Comparison of ENCODE assay signal across 12 mouse cellular contexts in genomic region chr11:66882224-66883040, GRCm38 (mm10). TPM values are rescaled to one million over a fixed set of nuclear protein-coding genes. Genes with fewer than 3 reads are reported as not detected.
A peak's percentile ranks its signal among the peaks of the same experiment; 100 is the strongest.
DNase-seq lines count a peak whose midpoint lies in the region; ATAC-seq lines count a peak whose summit lies in the region.
"Had no signal": no experiment of that assay in that cellular context is flagged by ENCODE, and none has a peak within 500 bp of the region (broad histone marks: within the 10 kb centered on the region; RNA-seq: fewer than 3 reads in every experiment).

No protein-coding gene starts in this region.

- H3K9me3 ChIP-seq in forebrain, embryonic 16.5 days (ENCODE audit: control insufficient read depth, low read length) = no peaks in the 10 kb centered on the region
- no peaks in the 10 kb centered on the region for H3K9me3 ChIP-seq in forebrain, embryonic 10.5 days
- no peaks in the 10 kb centered on the region for H3K9me3 ChIP-seq in neural tube, embryonic 14.5 days (ENCODE audit: control insufficient read depth, low read length)
- no peaks in the 10 kb centered on the region for H3K9me3 ChIP-seq in limb, embryonic 15.5 days
- H3K9me3 ChIP-seq: embryonic facial prominence, embryonic 12.5 days had no signal

- no peak overlapping the region for H3K4me2 ChIP-seq in forebrain, embryonic 16.5 days (ENCODE audit: low read length)
- H3K4me2 ChIP-seq in neural tube, embryonic 14.5 days (ENCODE audit: low read depth, low read length) = no peak overlapping the region
- H3K4me2 ChIP-seq in limb, embryonic 15.5 days = no peak overlapping the region
- H3K4me2 ChIP-seq: embryonic facial prominence, embryonic 12.5 days had no signal

- no peaks in the 10 kb centered on the region for H3K36me3 ChIP-seq in forebrain, embryonic 16.5 days (ENCODE audit: control insufficient read depth, insufficient read depth)
- H3K36me3 ChIP-seq in forebrain, embryonic 10.5 days (replicated peaks) = no peaks in the 10 kb centered on the region
- H3K36me3 ChIP-seq in neural tube, embryonic 14.5 days (ENCODE audit: control insufficient read depth, insufficient read depth, low read length) = no peaks in the 10 kb centered on the region
- no peaks in the 10 kb centered on the region for H3K36me3 ChIP-seq in limb, embryonic 15.5 days
- H3K36me3 ChIP-seq: embryonic facial prominence, embryonic 12.5 days had no signal

- H3K27ac ChIP-seq in forebrain, embryonic 16.5 days (ENCODE audit: low read length) = peak overlapping the region; percentile 44
- H3K27ac ChIP-seq in forebrain, embryonic 10.5 days = no peak overlapping the region
- 0 out of 2 replicates have a peak overlapping the region, but pooled peaks have one; percentile 55 for H3K27ac ChIP-seq in neural tube, embryonic 14.5 days (ENCODE audit: low read depth, low read length)
- H3K27ac ChIP-seq in limb, embryonic 15.5 days = peak overlapping the region; percentile 78
- H3K27ac ChIP-seq: embryonic facial prominence, embryonic 12.5 days had no signal

- no peak for DNase-seq in forebrain, embryonic 10.5 days (ENCODE audit: extremely low spot score, low spot score)
- DNase-seq in neural tube, embryonic 10.5 days (ENCODE audit: extremely low spot score, low spot score) = no peak
- DNase-seq in skeletal muscle tissue, adult 2 months (ENCODE audit: low read depth, low spot score) = peak; percentile 63
- DNase-seq in frontal cortex, postnatal 10 days (ENCODE audit: low spot score in 2 of 2) = no peak
- no peak for DNase-seq in spleen, adult 12 weeks (ENCODE audit: low spot score)

- no peaks in the 10 kb centered on the region for H3K27me3 ChIP-seq in forebrain, embryonic 16.5 days (replicated peaks; ENCODE audit: control insufficient read depth, insufficient read depth, low read length)
- no peaks in the 10 kb centered on the region for H3K27me3 ChIP-seq in forebrain, embryonic 10.5 days (ENCODE audit: poor library complexity, severe bottlenecking)
- H3K27me3 ChIP-seq in neural tube, embryonic 14.5 days (ENCODE audit: control insufficient read depth, insufficient read depth, low read length) = no peaks in the 10 kb centered on the region
- no peaks in the 10 kb centered on the region for H3K27me3 ChIP-seq in limb, embryonic 15.5 days
- H3K27me3 ChIP-seq: embryonic facial prominence, embryonic 12.5 days had no signal

- ATAC-seq in forebrain, embryonic 16.5 days = peak; percentile 72
- no peak for ATAC-seq in neural tube, embryonic 14.5 days (ENCODE audit: low read depth)
- 0 out of 2 replicates have a peak, but pooled peaks have one; percentile 55 for ATAC-seq in limb, embryonic 15.5 days (ENCODE audit: insufficient number of reproducible peaks, low FRiP score, low TSS enrichment, low read depth)
- ATAC-seq: Patski had no signal

- H3K4me1 ChIP-seq in forebrain, embryonic 16.5 days (replicated peaks; ENCODE audit: control insufficient read depth, insufficient read depth, low read length) = peaks cover 5% of the 10 kb centered on the region; the same call in 1 of the 2 replicates
- 0 out of 2 replicates have a peak, but pooled peaks cover 3% of the 10 kb centered on the region for H3K4me1 ChIP-seq in forebrain, embryonic 10.5 days
- H3K4me1 ChIP-seq in neural tube, embryonic 14.5 days (ENCODE audit: control insufficient read depth, insufficient read depth, low read length) = no peaks in the 10 kb centered on the region
- peaks cover 10% of the 10 kb centered on the region for H3K4me1 ChIP-seq in limb, embryonic 15.5 days
- H3K4me1 ChIP-seq: embryonic facial prominence, embryonic 12.5 days had no signal

- no peak overlapping the region for H3K4me3 ChIP-seq in forebrain, embryonic 16.5 days (replicated peaks; ENCODE audit: low read length)
- no peak overlapping the region for H3K4me3 ChIP-seq in forebrain, embryonic 10.5 days
- no peak overlapping the region for H3K4me3 ChIP-seq in neural tube, embryonic 14.5 days (ENCODE audit: low read depth, low read length)
- no peak overlapping the region for H3K4me3 ChIP-seq in limb, embryonic 15.5 days
- H3K4me3 ChIP-seq: embryonic facial prominence, embryonic 12.5 days had no signal

- 57% methylated on average over 7 of the region's 7 CpGs for WGBS in forebrain, embryonic 16.5 days
- WGBS in forebrain, embryonic 10.5 days = 83% methylated on average over 7 of the region's 7 CpGs
- 77% methylated on average over 7 of the region's 7 CpGs for WGBS in neural tube, embryonic 14.5 days
- 60% methylated on average over 7 of the region's 7 CpGs for WGBS in limb, embryonic 15.5 days

- H3K9ac ChIP-seq in forebrain, embryonic 16.5 days (replicated peaks; ENCODE audit: low read depth, low read length) = no peak overlapping the region
- H3K9ac ChIP-seq in neural tube, embryonic 14.5 days (replicated peaks; ENCODE audit: low read depth, low read length) = no peak overlapping the region
- H3K9ac ChIP-seq in limb, embryonic 15.5 days = no peak overlapping the region
- H3K9ac ChIP-seq: embryonic facial prominence, embryonic 12.5 days had no signal

RNA-seq across cellular contexts. Expression of gene Pirt, which starts 29.3 kb away (rescaled TPM):
- polyA plus RNA-seq in forebrain, embryonic 16.5 days (2015; fragmentation: Nextera tagmentation; extraction: Ambion mirVana) = 0.15 and 0.36 TPM in 2 replicates
- polyA plus RNA-seq in forebrain, embryonic 10.5 days (2016; fragmentation: Nextera tagmentation; extraction: Ambion mirVana) = 0.04 TPM in 1 of 2 replicates, not detected in the other
- 0.83 and 29.1 TPM in 2 replicates for polyA plus RNA-seq in neural tube, embryonic 14.5 days (2014; fragmentation: Nextera tagmentation; extraction: Ambion mirVana)
- polyA plus RNA-seq in limb, embryonic 15.5 days (2015; fragmentation: Nextera tagmentation; extraction: Ambion mirVana) = 0.15 TPM in 2 replicates
- polyA plus RNA-seq: liver, adult 2 months; Patski; testis, adult 2 months had no signal
